Mouse (Mus musculus) ES-Bruce4 (cell line): Measurements from ENCODE around the gene Ttbk1. TPM values are rescaled to one million over a fixed set of nuclear protein-coding genes. Genes with fewer than 3 reads are reported as not detected.

ENCODE experiments used
- H3K27ac ChIP-seq: 2 replicates; pipeline ENCODE4 v1.5.1; 2012; ENCODE audit warnings: low read length, inconsistent platforms; ENCODE audit not compliant: insufficient read depth
- H3K27me3 ChIP-seq: 2 replicates; pipeline ENCODE4 v1.6.1; 2012; ENCODE audit warnings: mild to moderate bottlenecking, low read length, inconsistent platforms; ENCODE audit not compliant: control insufficient read depth, poor library complexity, insufficient read depth, severe bottlenecking
- H3K36me3 ChIP-seq: 2 replicates; pipeline ENCODE4 v1.6.1; 2012; ENCODE audit warnings: inconsistent platforms, mild to moderate bottlenecking, low read length, moderate library complexity; ENCODE audit not compliant: control insufficient read depth, poor library complexity, insufficient read depth, severe bottlenecking
- H3K4me1 ChIP-seq: one replicate; pipeline ENCODE4 v1.8.1; 2011; ENCODE audit warnings: low read length; ENCODE audit not compliant: control insufficient read depth, insufficient read depth
- H3K4me3 ChIP-seq: 2 replicates; pipeline ENCODE4 v1.5.1; 2011; ENCODE audit warnings: low read depth, mild to moderate bottlenecking, low read length
- H3K9ac ChIP-seq: 2 replicates; pipeline ENCODE4 v1.6.1; 2012; ENCODE audit warnings: low read depth, mild to moderate bottlenecking, inconsistent platforms; ENCODE audit not compliant: poor library complexity, severe bottlenecking
- H3K9me3 ChIP-seq: replicated peaks from 2 replicates; pipeline ENCODE4 v1.6.1; 2012; ENCODE audit warnings: mild to moderate bottlenecking, low read length, inconsistent platforms; ENCODE audit not compliant: control insufficient read depth, poor library complexity, insufficient read depth, severe bottlenecking
- CTCF ChIP-seq: IDR thresholded peaks from one replicate; pipeline ENCODE4 v1.8.1; 2011; ENCODE audit warnings: low read depth, low read length
- EP300 ChIP-seq: IDR thresholded peaks from 2 replicates; pipeline ENCODE4 v1.6.1; 2011; ENCODE audit warnings: low read depth, low read length; ENCODE audit not compliant: insufficient read depth
- POLR2A ChIP-seq: IDR thresholded peaks from one replicate; pipeline ENCODE4 v1.8.1; 2011; ENCODE audit warnings: low read length; ENCODE audit not compliant: insufficient read depth
- polyA plus RNA-seq: library from polyadenylated mRNA; stranded (reverse); fragments of >200 nt; gene quantifications from 2 replicates; pipeline ENCODE4 v1.2.4, GENCODE M21; 2011; ENCODE audit warnings: low read depth; ENCODE audit not compliant: missing spikeins, insufficient read depth, insufficient read length

Ttbk1 gene
- polyA plus RNA-seq, 1 experiment, result 0.90 TPM

DNA sequence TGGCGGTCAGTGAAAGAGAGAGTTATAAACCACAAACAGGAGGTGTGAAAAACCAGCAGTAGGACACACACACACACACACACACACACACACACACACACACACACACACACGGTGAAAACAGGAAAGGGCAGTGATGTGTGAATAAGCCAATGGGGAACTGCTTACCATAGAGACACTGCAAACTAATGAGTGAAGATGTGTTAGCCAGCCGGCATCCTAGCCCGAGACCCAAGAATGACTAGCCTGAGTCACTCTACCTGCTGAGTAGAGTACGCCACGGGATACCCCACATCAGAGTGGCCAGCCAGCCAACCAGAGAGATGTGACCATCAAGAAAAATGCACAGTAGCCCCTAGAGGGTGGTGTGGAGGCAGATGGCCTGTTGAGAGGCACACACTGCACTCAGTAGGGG is 3.0 kb downstream of the Ttbk1 start:
- TF ChIP-seq CTCF (peak; percentile 33), EP300 (no peak)
- no peak overlapping the region for H3K9ac ChIP-seq
- H3K4me1 ChIP-seq, result peaks cover 3% of the 10 kb centered on the region
- H3K9me3 ChIP-seq, result no peaks in the 10 kb centered on the region
- H3K27me3 ChIP-seq, result peaks cover 8% of the 10 kb centered on the region
- H3K36me3 ChIP-seq, result no peaks in the 10 kb centered on the region
- no peak overlapping the region for H3K27ac ChIP-seq
- no peak overlapping the region for H3K4me3 ChIP-seq

- H3K27ac ChIP-seq, result no peak overlapping the region
- H3K4me1 ChIP-seq, result peaks cover 3% of the 10 kb centered on the region
- no peaks in the 10 kb centered on the region for H3K36me3 ChIP-seq
- H3K9ac ChIP-seq, result no peak overlapping the region
- H3K4me3 ChIP-seq, result peak overlapping the region; percentile 64
- peaks cover 8% of the 10 kb centered on the region for H3K27me3 ChIP-seq
- TF ChIP-seq EP300 (no peak), POLR2A (no peak), CTCF (no peak)
- H3K9me3 ChIP-seq, result no peaks in the 10 kb centered on the region
Measured at GRCm38 (mm10) chr17:46484021-46484431, 3.4 kb downstream of the Ttbk1 start.

DNA sequence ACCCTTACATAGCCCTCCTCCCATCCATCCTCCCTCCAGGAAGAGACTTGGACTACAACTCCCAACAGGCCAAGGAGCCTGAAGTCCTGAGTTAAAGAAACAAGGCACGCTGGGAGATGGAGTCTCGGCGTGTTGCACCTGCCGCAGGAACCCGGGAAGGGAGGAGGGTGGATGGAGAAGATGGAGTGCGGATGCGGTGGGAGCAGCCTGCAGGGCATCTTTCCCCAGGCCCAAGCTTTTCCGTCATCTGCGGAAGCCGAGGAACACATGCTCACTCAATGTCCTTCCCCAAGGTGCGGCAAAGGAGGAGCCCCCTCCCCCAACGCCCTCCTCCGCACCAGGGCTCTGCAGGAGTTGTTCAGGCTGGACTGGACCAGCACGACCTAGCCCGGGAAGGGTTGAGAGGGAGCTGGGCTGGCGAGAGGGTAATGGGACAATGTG is 3.9 kb downstream of the Ttbk1 start:
- Histone ChIP-seq H3K27me3 (peaks cover 8% of the 10 kb centered on the region), H3K27ac (no peak overlapping the region), H3K9ac (no peak overlapping the region), H3K36me3 (no peaks in the 10 kb centered on the region), H3K9me3 (no peaks in the 10 kb centered on the region), H3K4me1 (peaks cover 3% of the 10 kb centered on the region), H3K4me3 (peak overlapping the region; percentile 64)
- TF ChIP-seq CTCF (no peak), EP300 (0 out of 2 replicates have a peak, but pooled peaks have one; percentile 28)

DNA sequence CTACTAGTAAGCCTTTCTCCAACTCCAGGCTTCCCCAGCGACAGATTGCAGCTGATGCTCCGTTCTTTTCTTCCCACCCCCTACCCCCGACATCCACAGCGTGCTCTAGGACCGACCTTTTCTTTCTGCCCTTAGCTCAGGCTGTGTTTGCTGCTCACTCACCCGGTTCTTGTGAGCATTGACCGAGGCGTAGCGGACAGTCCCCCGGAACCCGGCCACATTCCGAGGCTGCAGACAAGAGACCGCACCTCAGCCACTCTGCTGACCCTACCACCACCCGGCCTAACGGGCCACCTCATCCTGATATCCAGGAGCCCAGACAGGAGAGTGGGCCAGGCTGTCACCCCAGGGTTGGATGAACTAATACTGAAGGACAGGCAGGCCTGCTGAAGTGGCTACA is 10.2 kb downstream of the Ttbk1 start:
- Histone ChIP-seq H3K9ac (no peak overlapping the region), H3K4me3 (no peak overlapping the region), H3K27me3 (no peaks in the 10 kb centered on the region), H3K27ac (no peak overlapping the region), H3K4me1 (no peaks in the 10 kb centered on the region), H3K9me3 (no peaks in the 10 kb centered on the region), H3K36me3 (no peaks in the 10 kb centered on the region)
- TF ChIP-seq POLR2A (no peak), CTCF (no peak), EP300 (no peak)

GRCm38 (mm10) chr17:46476601-46477000 is 10.9 kb downstream of the Ttbk1 start:
- H3K9me3 ChIP-seq, result no peaks in the 10 kb centered on the region
- no peaks in the 10 kb centered on the region for H3K36me3 ChIP-seq
- no peak overlapping the region for H3K9ac ChIP-seq
- H3K4me1 ChIP-seq, result no peaks in the 10 kb centered on the region
- no peak overlapping the region for H3K27ac ChIP-seq
- TF ChIP-seq CTCF (no peak), POLR2A (no peak), EP300 (no peak)
- H3K4me3 ChIP-seq, result no peak overlapping the region
- H3K27me3 ChIP-seq, result no peaks in the 10 kb centered on the region

DNA sequence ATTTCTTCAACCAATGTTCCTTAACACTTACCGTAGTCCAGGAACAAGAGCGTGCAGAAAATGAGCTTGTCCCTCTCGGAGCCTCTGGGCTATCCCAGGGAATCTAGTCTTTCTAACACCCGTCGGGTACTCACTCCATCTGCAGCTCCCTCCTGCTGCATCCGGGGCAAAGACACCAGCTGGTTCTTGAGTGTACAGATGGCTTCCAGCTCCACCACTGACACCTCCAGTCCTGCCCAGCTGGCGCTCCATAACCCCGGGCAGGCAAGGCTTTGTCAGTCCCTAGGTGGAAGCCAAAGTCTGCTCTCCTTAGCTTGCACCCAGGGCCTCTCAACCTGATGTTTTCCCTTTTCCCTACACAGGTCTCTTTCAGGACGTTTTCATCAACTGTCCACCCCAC is 19.6 kb downstream of the Ttbk1 start:
- Histone ChIP-seq H3K4me1 (no peaks in the 10 kb centered on the region), H3K27ac (no peak overlapping the region), H3K36me3 (no peaks in the 10 kb centered on the region), H3K9me3 (no peaks in the 10 kb centered on the region), H3K27me3 (no peaks in the 10 kb centered on the region), H3K4me3 (no peak overlapping the region), H3K9ac (no peak overlapping the region)
- TF ChIP-seq POLR2A, result no peak
- no peak for TF ChIP-seq CTCF
- TF ChIP-seq EP300, result no peak
